Comparison of ENCODE assay signal across 8 mouse cellular contexts in the genomic region with DNA sequence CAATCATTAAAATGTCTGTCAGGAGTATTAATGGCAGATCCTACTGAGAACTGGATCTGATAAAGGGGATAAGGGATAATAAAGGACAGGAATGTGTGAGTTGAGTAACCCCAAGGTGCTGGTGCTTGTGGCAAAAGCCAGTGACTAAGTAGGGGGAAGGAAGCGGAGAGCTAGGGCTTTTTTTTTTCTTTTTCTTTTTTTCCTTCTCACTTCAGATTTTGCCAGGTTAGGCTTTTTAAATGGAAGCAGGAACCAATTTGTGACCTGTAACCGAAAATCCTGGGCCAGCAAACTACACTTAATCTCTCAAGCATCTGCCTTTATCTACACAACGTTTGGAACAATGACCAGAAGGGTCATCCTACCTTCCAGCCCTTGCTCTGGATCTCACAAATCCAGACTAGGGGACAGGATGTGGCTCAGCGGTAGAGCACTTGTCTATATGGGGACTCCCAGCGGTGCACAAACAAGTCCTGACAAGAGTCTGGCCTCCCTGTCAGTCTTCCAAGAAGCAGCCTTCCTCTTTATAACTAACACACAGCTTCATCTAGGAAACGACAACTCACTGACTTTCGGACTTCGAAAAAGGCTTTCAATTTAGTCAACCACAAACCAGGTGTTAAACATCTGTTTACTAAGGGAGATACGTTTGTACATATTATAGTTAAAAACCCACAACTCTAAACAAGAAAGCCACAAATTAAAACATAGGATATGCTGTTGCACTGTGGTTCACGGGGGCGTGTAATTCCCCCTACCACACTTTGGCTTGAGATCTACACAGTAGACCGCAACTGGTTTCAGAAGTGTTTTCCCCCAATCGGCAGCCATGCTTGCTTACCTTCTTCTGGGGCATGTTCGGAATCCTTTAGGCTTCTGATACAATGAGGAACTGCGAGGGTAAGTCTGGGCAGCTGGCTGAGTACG. TPM values are rescaled to one million over a fixed set of nuclear protein-coding genes. Genes with fewer than 3 reads are reported as not detected.
A peak's percentile ranks its signal among the peaks of the same experiment; 100 is the strongest.
DNase-seq lines count a peak whose midpoint lies in the region; ATAC-seq and TF ChIP-seq lines count a peak whose summit lies in the region.

No protein-coding gene starts in this region.

- peak overlapping the region; percentile 46 for H3K4me3 ChIP-seq in lung, postnatal 0 days (ENCODE audit: low read depth, low read length)
- H3K4me3 ChIP-seq in lung, adult 2 months (replicated peaks; ENCODE audit: extremely low read depth, low read depth, low read length), result no peak overlapping the region
- H3K4me3 ChIP-seq in embryonic facial prominence, embryonic 10.5 days, result peak overlapping the region; percentile 72
- peak overlapping the region; percentile 56 for H3K4me3 ChIP-seq in hindbrain, embryonic 15.5 days
- peak overlapping the region; percentile 65 for H3K4me3 ChIP-seq in midbrain, embryonic 10.5 days

- no peak for TF ChIP-seq POLR2A in lung, adult 2 months (IDR thresholded peaks at IDR 0.05; ENCODE audit: borderline replicate concordance, extremely low read depth, low read depth, low read length)

- no peak for DNase-seq in lung, postnatal 0 days (ENCODE audit: low spot score)
- DNase-seq in lung, adult 2 months, result no peak
- peak; percentile 21 for DNase-seq in embryonic facial prominence, embryonic 10.5 days (ENCODE audit: low spot score)
- DNase-seq in midbrain, embryonic 10.5 days (ENCODE audit: low spot score), result peak; percentile 13
- peak; percentile 40 for DNase-seq in thymus, postnatal 25 days
- no peak for DNase-seq in right cerebral cortex, postnatal 4 days
- DNase-seq in yolk sac, embryonic 10.5 days (ENCODE audit: low spot score), result no peak

- H3K9me3 ChIP-seq in lung, postnatal 0 days (ENCODE audit: low read length), result no peaks in the 10 kb centered on the region
- H3K9me3 ChIP-seq in embryonic facial prominence, embryonic 10.5 days, result no peaks in the 10 kb centered on the region
- H3K9me3 ChIP-seq in hindbrain, embryonic 15.5 days, result no peaks in the 10 kb centered on the region
- H3K9me3 ChIP-seq in midbrain, embryonic 10.5 days (replicated peaks), result no peaks in the 10 kb centered on the region

- 18% methylated on average over 16 of the region's 16 CpGs for WGBS in lung, postnatal 0 days
- WGBS in lung, adult 2 months, result 33% methylated on average over 16 of the region's 16 CpGs
- WGBS in embryonic facial prominence, embryonic 10.5 days, result 28% methylated on average over 16 of the region's 16 CpGs
- 33% methylated on average over 16 of the region's 16 CpGs for WGBS in hindbrain, embryonic 15.5 days
- 32% methylated on average over 16 of the region's 16 CpGs for WGBS in midbrain, embryonic 10.5 days

- peak overlapping the region; percentile 93 for H3K4me2 ChIP-seq in lung, postnatal 0 days (replicated peaks; ENCODE audit: low read depth, low read length)
- peak overlapping the region; percentile 98 for H3K4me2 ChIP-seq in hindbrain, embryonic 15.5 days

- H3K27ac ChIP-seq in lung, postnatal 0 days (ENCODE audit: low read length), result no peak overlapping the region
- H3K27ac ChIP-seq in embryonic facial prominence, embryonic 10.5 days (replicated peaks), result no peak overlapping the region
- H3K27ac ChIP-seq in hindbrain, embryonic 15.5 days (replicated peaks), result no peak overlapping the region
- H3K27ac ChIP-seq in midbrain, embryonic 10.5 days (replicated peaks), result no peak overlapping the region

- H3K4me1 ChIP-seq in lung, postnatal 0 days (ENCODE audit: insufficient read depth, low read depth, low read length), result no peaks in the 10 kb centered on the region
- H3K4me1 ChIP-seq in lung, adult 2 months (ENCODE audit: control insufficient read depth, insufficient read depth, low read length), result no peaks in the 10 kb centered on the region
- H3K4me1 ChIP-seq in embryonic facial prominence, embryonic 10.5 days, result peaks cover 39% of the 10 kb centered on the region
- peaks cover 10% of the 10 kb centered on the region for H3K4me1 ChIP-seq in hindbrain, embryonic 15.5 days (replicated peaks)
- peaks cover 16% of the 10 kb centered on the region for H3K4me1 ChIP-seq in midbrain, embryonic 10.5 days

- TF ChIP-seq CTCF in lung, postnatal 0 days (IDR thresholded peaks at IDR 0.05), result no peak
- TF ChIP-seq CTCF in lung, adult 2 months (IDR thresholded peaks at IDR 0.05; ENCODE audit: insufficient read depth, low read length), result no peak

- ATAC-seq in lung, postnatal 0 days, result no peak
- no peak for ATAC-seq in hindbrain, embryonic 15.5 days (ENCODE audit: low FRiP score, low read depth)

- no peak for TF ChIP-seq EP300 in lung, postnatal 0 days (IDR thresholded peaks at IDR 0.05)

- H3K36me3 ChIP-seq in lung, postnatal 0 days (ENCODE audit: insufficient read depth, low read length), result no peaks in the 10 kb centered on the region
- H3K36me3 ChIP-seq in embryonic facial prominence, embryonic 10.5 days (replicated peaks), result no peaks in the 10 kb centered on the region
- H3K36me3 ChIP-seq in hindbrain, embryonic 15.5 days, result no peaks in the 10 kb centered on the region
- H3K36me3 ChIP-seq in midbrain, embryonic 10.5 days, result no peaks in the 10 kb centered on the region

- H3K27me3 ChIP-seq in lung, postnatal 0 days (replicated peaks; ENCODE audit: insufficient read depth, low read length), result no peaks in the 10 kb centered on the region; the same call in 1 of the 2 replicates
- H3K27me3 ChIP-seq in embryonic facial prominence, embryonic 10.5 days (replicated peaks; ENCODE audit: low read depth, poor library complexity, severe bottlenecking), result peaks cover 37% of the 10 kb centered on the region
- H3K27me3 ChIP-seq in hindbrain, embryonic 15.5 days, result peaks cover 19% of the 10 kb centered on the region; the same call in 1 of the 2 replicates
- H3K27me3 ChIP-seq in midbrain, embryonic 10.5 days (ENCODE audit: low read depth, poor library complexity, severe bottlenecking), result peaks cover 44% of the 10 kb centered on the region

- no peak overlapping the region for H3K9ac ChIP-seq in lung, postnatal 0 days (replicated peaks; ENCODE audit: low read depth)
- H3K9ac ChIP-seq in hindbrain, embryonic 15.5 days, result no peak overlapping the region

RNA-seq across cellular contexts. Expression of a gene that starts 1.2 kb away (rescaled TPM):
- 1.7 and 2.3 TPM in 2 replicates for polyA plus RNA-seq in lung, postnatal 0 days (2015; fragmentation: Nextera tagmentation; extraction: Ambion mirVana)
- polyA plus RNA-seq in lung, adult 2 months (2012; rRNA removed), result 0.72 and 1.4 TPM in 2 replicates
- polyA plus RNA-seq in embryonic facial prominence, embryonic 10.5 days (2016; fragmentation: Nextera tagmentation; extraction: Ambion mirVana), result 1.2 and 1.4 TPM in 2 replicates
- polyA plus RNA-seq in hindbrain, embryonic 15.5 days (2015; fragmentation: Nextera tagmentation; extraction: Ambion mirVana), result 0.64 and 0.69 TPM in 2 replicates
- 0.35 and 0.93 TPM in 2 replicates for polyA plus RNA-seq in midbrain, embryonic 10.5 days (2016; fragmentation: Nextera tagmentation; extraction: Ambion mirVana)

RNA-seq across cellular contexts. Expression of a gene that starts 19.1 kb away (rescaled TPM):
- polyA plus RNA-seq in lung, postnatal 0 days (2015; fragmentation: Nextera tagmentation; extraction: Ambion mirVana), result 9.2 and 11.9 TPM in 2 replicates
- polyA plus RNA-seq in lung, adult 2 months (2012; rRNA removed), result 1.1 TPM in 1 of 2 replicates, not detected in the other
- polyA plus RNA-seq in embryonic facial prominence, embryonic 10.5 days (2016; fragmentation: Nextera tagmentation; extraction: Ambion mirVana), result 3.3 and 6.3 TPM in 2 replicates
- 4.5 and 7.9 TPM in 2 replicates for polyA plus RNA-seq in hindbrain, embryonic 15.5 days (2015; fragmentation: Nextera tagmentation; extraction: Ambion mirVana)
- 4.4 and 5.2 TPM in 2 replicates for polyA plus RNA-seq in midbrain, embryonic 10.5 days (2016; fragmentation: Nextera tagmentation; extraction: Ambion mirVana)

RNA-seq across cellular contexts. Expression of a gene that starts 31.9 kb away (rescaled TPM):
- 3.3 and 3.7 TPM in 2 replicates for polyA plus RNA-seq in lung, postnatal 0 days (2015; fragmentation: Nextera tagmentation; extraction: Ambion mirVana)
- 4.6 and 5.9 TPM in 2 replicates for polyA plus RNA-seq in lung, adult 2 months (2012; rRNA removed)
- polyA plus RNA-seq in embryonic facial prominence, embryonic 10.5 days (2016; fragmentation: Nextera tagmentation; extraction: Ambion mirVana), result 12.2 and 12.6 TPM in 2 replicates
- polyA plus RNA-seq in hindbrain, embryonic 15.5 days (2015; fragmentation: Nextera tagmentation; extraction: Ambion mirVana), result 6.8 TPM in 2 replicates
- polyA plus RNA-seq in midbrain, embryonic 10.5 days (2016; fragmentation: Nextera tagmentation; extraction: Ambion mirVana), result 9.2 and 9.3 TPM in 2 replicates

Comparison
In these comparisons a context has a peak if more than half of its experiments do, and no peak if none do; other contexts are left out.
1. DNase-seq: peak in embryonic facial prominence, embryonic 10.5 days (single experiment), midbrain, embryonic 10.5 days (single experiment) and thymus, postnatal 25 days (single experiment); none in lung, postnatal 0 days (single experiment), lung, adult 2 months (single experiment), right cerebral cortex, postnatal 4 days (single experiment) and yolk sac, embryonic 10.5 days (single experiment).